Mouse (Mus musculus) lung, embryonic 15.5 days (tissue): ENCODE measurements around the gene Szt2. TPM values are rescaled to one million over a fixed set of nuclear protein-coding genes. Genes with fewer than 3 reads are reported as not detected.

ENCODE experiments used
- ATAC-seq: fragments of 200-750 bp; cut with Nextera tagmentation; 2 replicates; pipeline ENCODE4 v1.8.0; 2017; ENCODE audit warnings: moderate number of reproducible peaks, borderline replicate concordance; ENCODE audit not compliant: low FRiP score, low TSS enrichment; ENCODE audit errors: extremely low read depth
- H3K27ac ChIP-seq: fragments of 300-500 bp; sonication (generic); 2 replicates; pipeline ENCODE4 v1.5.1; 2015; ENCODE audit warnings: moderate library complexity, mild to moderate bottlenecking, inconsistent platforms
- H3K27me3 ChIP-seq: fragments of 300-500 bp; sonication (generic); 2 replicates; pipeline ENCODE4 v1.6.1; 2015; ENCODE audit warnings: inconsistent platforms
- H3K36me3 ChIP-seq: fragments of 300-500 bp; sonication (generic); 2 replicates; pipeline ENCODE4 v1.6.1; 2015; ENCODE audit warnings: inconsistent platforms
- H3K4me1 ChIP-seq: fragments of 300-500 bp; sonication (generic); 2 replicates; pipeline ENCODE4 v1.6.1; 2015; ENCODE audit warnings: inconsistent platforms
- H3K4me2 ChIP-seq: fragments of 300-500 bp; sonication (generic); 2 replicates; pipeline ENCODE4 v1.6.1; 2015; ENCODE audit warnings: inconsistent platforms, mild to moderate bottlenecking, moderate library complexity
- H3K4me3 ChIP-seq: fragments of 300-500 bp; sonication (generic); 2 replicates; pipeline ENCODE4 v1.5.1; 2015; ENCODE audit warnings: mild to moderate bottlenecking, inconsistent platforms
- H3K9ac ChIP-seq: fragments of 300-500 bp; sonication (generic); 2 replicates; pipeline ENCODE4 v1.6.1; 2015; ENCODE audit warnings: inconsistent platforms
- H3K9me3 ChIP-seq: fragments of 300-500 bp; sonication (generic); 2 replicates; pipeline ENCODE4 v1.6.1; 2016; ENCODE audit warnings: inconsistent platforms
- WGBS: fragments of 180-500 bp; shearing (Covaris S2); methylation state at CpG from one replicate; pipeline ENCODE4 v1.1.7; 2015; 5-methylcytosine and 5-hydroxymethylcytosine counted together
- polyA plus RNA-seq: library from polyadenylated mRNA; unstranded; fragments of >200 nt; fragmentation: Nextera tagmentation; extraction: Ambion mirVana; gene quantifications from 2 replicates; pipeline ENCODE4 v1.2.1, GENCODE M21; 2015

The Szt2 gene
- polyA plus RNA-seq, 1 experiment from 2014 or later = 7.0 TPM

DNA sequence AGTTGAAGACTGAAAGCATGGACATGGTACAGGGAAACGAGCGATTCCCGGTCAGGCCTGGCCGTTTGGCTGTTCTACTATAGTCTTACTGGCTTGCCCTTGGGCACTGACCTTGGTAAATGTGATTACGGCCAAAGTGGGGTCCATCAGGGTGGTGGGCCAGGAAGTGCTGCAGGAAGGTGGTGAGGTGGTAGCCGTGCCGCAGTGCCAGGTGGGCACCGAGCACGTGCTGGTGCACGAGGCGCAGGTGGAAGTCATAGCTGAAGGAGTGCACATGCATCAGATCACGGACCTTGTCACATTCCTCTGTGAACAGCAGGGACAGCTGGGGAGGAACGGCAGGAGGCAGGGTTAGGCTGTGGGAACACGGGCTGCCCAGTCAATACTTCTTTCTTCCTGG is 43.1 kb downstream of the Szt2 start:
- H3K27me3 ChIP-seq = no peaks in the 10 kb centered on the region
- H3K4me2 ChIP-seq = no peak overlapping the region
- H3K9ac ChIP-seq = no peak overlapping the region
- no peak for ATAC-seq
- no peaks in the 10 kb centered on the region for H3K4me1 ChIP-seq
- H3K4me3 ChIP-seq = no peak overlapping the region
- no peak overlapping the region for H3K27ac ChIP-seq
- H3K9me3 ChIP-seq = no peaks in the 10 kb centered on the region
- 88% methylated on average over 14 of the region's 14 CpGs for WGBS
- H3K36me3 ChIP-seq = peaks cover 50% of the 10 kb centered on the region

DNA sequence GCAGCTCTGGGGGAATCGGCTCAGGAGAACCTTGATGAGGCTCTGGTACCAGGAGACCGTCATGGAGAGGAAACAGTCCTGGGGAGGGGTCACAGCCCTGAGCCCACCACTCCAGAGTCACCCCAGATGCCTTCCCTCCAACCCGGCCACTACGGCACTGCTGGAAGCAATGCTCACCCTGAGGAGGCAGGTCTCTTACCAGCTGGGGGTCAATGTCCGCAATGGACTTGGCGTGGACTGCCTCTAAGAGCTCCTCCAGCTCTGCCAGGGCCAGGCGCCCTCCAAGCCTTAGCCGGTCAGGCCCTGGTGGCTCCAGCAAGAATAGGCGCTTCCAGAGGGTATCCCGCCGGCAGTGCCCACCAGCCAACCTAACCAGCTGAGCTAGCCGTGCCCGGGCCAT is 44.4 kb downstream of the Szt2 start:
- no peak for ATAC-seq
- Histone ChIP-seq H3K4me1 (peaks cover 7% of the 10 kb centered on the region), H3K9ac (no peak overlapping the region), H3K4me3 (no peak overlapping the region), H3K27ac (no peak overlapping the region), H3K4me2 (no peak overlapping the region), H3K9me3 (no peaks in the 10 kb centered on the region), H3K36me3 (peaks cover 48% of the 10 kb centered on the region), H3K27me3 (no peaks in the 10 kb centered on the region)
- WGBS = 96% methylated on average over 13 of the region's 13 CpGs

GRCm38 (mm10) chr4:118363985-118364384 is 45.1 kb downstream of the Szt2 start:
- peaks cover 42% of the 10 kb centered on the region for H3K36me3 ChIP-seq
- no peaks in the 10 kb centered on the region for H3K9me3 ChIP-seq
- H3K4me3 ChIP-seq = no peak overlapping the region
- 92% methylated on average over 3 of the region's 3 CpGs for WGBS
- no peak overlapping the region for H3K27ac ChIP-seq
- peaks cover 12% of the 10 kb centered on the region for H3K4me1 ChIP-seq
- no peak overlapping the region for H3K4me2 ChIP-seq
- no peak for ATAC-seq
- no peaks in the 10 kb centered on the region for H3K27me3 ChIP-seq
- H3K9ac ChIP-seq = no peak overlapping the region

GRCm38 (mm10) chr4:118362879-118363278 is 46.2 kb downstream of the Szt2 start:
- H3K27me3 ChIP-seq = no peaks in the 10 kb centered on the region
- ATAC-seq = no peak
- no peak overlapping the region for H3K9ac ChIP-seq
- H3K4me1 ChIP-seq = peaks cover 12% of the 10 kb centered on the region
- WGBS = 87% methylated on average over 6 of the region's 6 CpGs
- H3K4me2 ChIP-seq = no peak overlapping the region
- H3K36me3 ChIP-seq = peaks cover 34% of the 10 kb centered on the region
- H3K4me3 ChIP-seq = no peak overlapping the region
- H3K27ac ChIP-seq = no peak overlapping the region
- H3K9me3 ChIP-seq = no peaks in the 10 kb centered on the region

GRCm38 (mm10) chr4:118361451-118361850 is 47.6 kb downstream of the Szt2 start:
- no peaks in the 10 kb centered on the region for H3K9me3 ChIP-seq
- ATAC-seq = no peak

GRCm38 (mm10) chr4:118359896-118360720 is 49.0 kb downstream of the Szt2 start:
- WGBS = 1% methylated on average over 51 of the region's 54 CpGs
- Histone ChIP-seq H3K27me3 (no peaks in the 10 kb centered on the region), H3K4me1 (peaks cover 12% of the 10 kb centered on the region), H3K36me3 (peaks cover 25% of the 10 kb centered on the region), H3K9ac (peak overlapping the region; percentile 77), H3K4me3 (peak overlapping the region; percentile 71), H3K27ac (peak overlapping the region; percentile 80), H3K9me3 (no peaks in the 10 kb centered on the region), H3K4me2 (peak overlapping the region; percentile 91)
- ATAC-seq = peak; percentile 78

More at GRCm38 (mm10) chr4:118361451-118361850, 47.6 kb downstream of the Szt2 start:
- H3K4me1 ChIP-seq = peaks cover 12% of the 10 kb centered on the region
- no peaks in the 10 kb centered on the region for H3K27me3 ChIP-seq
- 84% methylated on average over 5 of the region's 5 CpGs for WGBS
- H3K4me3 ChIP-seq = no peak overlapping the region
- H3K36me3 ChIP-seq = peaks cover 29% of the 10 kb centered on the region
- H3K4me2 ChIP-seq = no peak overlapping the region
- H3K27ac ChIP-seq = no peak overlapping the region
- H3K9ac ChIP-seq = no peak overlapping the region

GRCm38 (mm10) chr4:118359211-118359895 is 49.7 kb downstream of the Szt2 start:
- peak overlapping the region; percentile 71 for H3K4me3 ChIP-seq
- peak; percentile 5; the same call in 1 of the 2 replicates for ATAC-seq
- H3K36me3 ChIP-seq = peaks cover 19% of the 10 kb centered on the region; the same call in 1 of the 2 replicates
- H3K4me2 ChIP-seq = peak overlapping the region; percentile 91
- H3K27ac ChIP-seq = peak overlapping the region; percentile 80; the same call in 1 of the 2 replicates
- 13% methylated on average over 21 of the region's 21 CpGs for WGBS
- peaks cover 12% of the 10 kb centered on the region for H3K4me1 ChIP-seq
- H3K27me3 ChIP-seq = no peaks in the 10 kb centered on the region
- no peaks in the 10 kb centered on the region for H3K9me3 ChIP-seq
- peak overlapping the region; percentile 77 for H3K9ac ChIP-seq

- peaks cover 12% of the 10 kb centered on the region for H3K4me1 ChIP-seq
- H3K36me3 ChIP-seq = peaks cover 12% of the 10 kb centered on the region; the same call in 1 of the 2 replicates
- H3K27ac ChIP-seq = no peak overlapping the region
- no peaks in the 10 kb centered on the region for H3K27me3 ChIP-seq
- no peak for ATAC-seq
- H3K4me2 ChIP-seq = no peak overlapping the region
- H3K9me3 ChIP-seq = no peaks in the 10 kb centered on the region
- no peak overlapping the region for H3K4me3 ChIP-seq
- no peak overlapping the region for H3K9ac ChIP-seq
- 78% methylated on average over 17 of the region's 17 CpGs for WGBS
Observed at GRCm38 (mm10) chr4:118358159-118358895, 50.7 kb downstream of the Szt2 start.

DNA sequence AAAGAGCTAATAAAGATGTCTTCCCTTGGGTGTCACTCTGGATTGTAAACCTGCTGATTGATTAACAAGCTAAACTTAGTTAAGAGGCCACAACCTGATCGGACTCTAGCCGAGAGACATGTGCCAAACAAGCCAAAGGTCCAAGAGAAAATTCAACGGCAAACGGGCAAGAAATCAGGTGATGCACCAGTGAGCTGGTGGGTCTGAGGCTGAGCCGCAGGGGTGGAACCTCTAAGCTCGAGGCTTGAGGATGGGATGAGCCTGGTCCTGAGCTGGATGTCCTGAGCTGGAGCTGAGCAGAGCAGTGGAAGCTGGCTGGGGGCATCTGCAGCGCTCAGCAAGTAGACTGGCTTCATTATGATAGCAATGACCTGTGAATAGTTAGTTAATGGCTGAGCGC is 51.6 kb downstream of the Szt2 start:
- no peaks in the 10 kb centered on the region for H3K9me3 ChIP-seq
- WGBS = 79% methylated on average over 8 of the region's 8 CpGs
- no peak for ATAC-seq

DNA sequence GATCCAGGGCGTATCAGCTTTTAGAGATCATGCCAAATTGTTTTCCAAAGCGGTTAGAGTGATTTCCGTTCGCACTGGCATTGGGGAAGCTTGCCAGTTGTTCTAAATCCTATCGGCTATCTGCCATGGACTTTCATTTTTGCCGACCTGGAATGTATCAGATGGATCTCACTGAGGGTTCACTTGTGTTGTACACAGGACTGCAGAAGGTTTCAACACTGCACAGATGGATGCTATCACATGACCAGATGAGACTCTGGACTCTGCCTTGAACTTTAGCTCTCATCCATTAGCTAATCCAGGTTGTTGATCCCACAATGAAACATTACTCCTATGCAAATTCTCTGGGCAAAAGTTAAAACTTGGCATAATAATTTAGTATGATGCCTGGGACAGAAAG is 52.3 kb downstream of the Szt2 start:
- Histone ChIP-seq H3K4me2 (no peak overlapping the region), H3K27me3 (no peaks in the 10 kb centered on the region), H3K9me3 (no peaks in the 10 kb centered on the region), H3K36me3 (no peaks in the 10 kb centered on the region; the same call in 1 of the 2 replicates), H3K27ac (no peak overlapping the region), H3K4me1 (peaks cover 12% of the 10 kb centered on the region), H3K9ac (no peak overlapping the region), H3K4me3 (no peak overlapping the region)
- WGBS = 82% methylated on average over 6 of the region's 6 CpGs
- no peak for ATAC-seq

More for the DNA sequence above, 51.6 kb downstream of the Szt2 start:
- Histone ChIP-seq H3K27ac (no peak overlapping the region), H3K4me3 (no peak overlapping the region), H3K9ac (no peak overlapping the region), H3K27me3 (no peaks in the 10 kb centered on the region), H3K4me2 (no peak overlapping the region), H3K4me1 (peaks cover 12% of the 10 kb centered on the region), H3K36me3 (peaks cover 4% of the 10 kb centered on the region; the same call in 1 of the 2 replicates)

DNA sequence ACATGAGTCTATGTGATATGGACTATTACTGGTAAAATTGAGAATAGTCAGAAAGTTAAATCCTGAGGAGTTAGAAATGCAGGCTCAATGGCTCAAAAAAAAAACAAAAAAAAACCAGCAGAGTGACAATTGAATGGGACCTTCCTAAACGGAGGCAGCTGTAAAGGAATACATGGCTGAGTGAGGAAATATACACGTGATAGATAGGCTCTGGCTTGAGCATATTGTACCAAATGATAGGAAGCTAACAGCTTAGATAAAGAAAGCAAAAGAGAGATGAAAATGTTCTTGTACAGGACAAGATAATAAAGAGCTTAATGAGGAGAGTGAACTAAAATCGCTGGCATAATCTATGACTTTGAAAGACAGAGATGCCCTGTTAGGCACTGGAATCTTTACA is 54.8 kb downstream of the Szt2 start:
- no peaks in the 10 kb centered on the region for H3K27me3 ChIP-seq
- no peak overlapping the region for H3K4me2 ChIP-seq
- H3K36me3 ChIP-seq = no peaks in the 10 kb centered on the region
- no peak overlapping the region for H3K9ac ChIP-seq
- H3K4me3 ChIP-seq = no peak overlapping the region
- peaks cover 3% of the 10 kb centered on the region; the same call in 1 of the 2 replicates for H3K4me1 ChIP-seq
- no peaks in the 10 kb centered on the region for H3K9me3 ChIP-seq
- 63% methylated on average over 3 of the region's 3 CpGs for WGBS
- no peak for ATAC-seq
- no peak overlapping the region for H3K27ac ChIP-seq
